Mouse (Mus musculus) ovary, postnatal 14 days (tissue): ENCODE measurements around the gene Tstd3.
"Not testable (repeated sequence)": the region's sequence is repeated elsewhere in the genome, so short reads cannot be mapped to it uniquely, and the experiment has no call there.

Experiments
- DNase-seq: peaks from one replicate; pipeline ENCODE4 v3.0.0; 2022; ENCODE audit warnings: low spot score

Gene Tstd3

GRCm38 (mm10) chr4:21745723-21746122 lies 21.3 kb downstream of the Tstd3 start:
- no peak for DNase-seq

GRCm38 (mm10) chr4:21744142-21744541 lies 22.9 kb downstream of the Tstd3 start:
- DNase-seq, result not testable (repeated sequence)

GRCm38 (mm10) chr4:21739169-21739568 lies 27.8 kb downstream of the Tstd3 start:
- DNase-seq, result no peak

- DNase-seq, result peak; percentile 85
Observed at GRCm38 (mm10) chr4:21727615-21728165, 39.3 kb downstream of the Tstd3 start, which contains the start of gene Ccnc. Gene Ccnc, plus strand, starts transcription at chr4:21727701.

GRCm38 (mm10) chr4:21726912-21727614 lies 39.9 kb downstream of the Tstd3 start:
- peak; percentile 27 for DNase-seq

- no peak for DNase-seq
Observed at GRCm38 (mm10) chr4:21722752-21723334, 44.2 kb downstream of the Tstd3 start.

- peak; percentile 83 for DNase-seq
Observed at GRCm38 (mm10) chr4:21712147-21712546, 54.9 kb downstream of the Tstd3 start.
